Mouse (Mus musculus): ENCODE measurements around the gene Cdhr1.

DNA sequence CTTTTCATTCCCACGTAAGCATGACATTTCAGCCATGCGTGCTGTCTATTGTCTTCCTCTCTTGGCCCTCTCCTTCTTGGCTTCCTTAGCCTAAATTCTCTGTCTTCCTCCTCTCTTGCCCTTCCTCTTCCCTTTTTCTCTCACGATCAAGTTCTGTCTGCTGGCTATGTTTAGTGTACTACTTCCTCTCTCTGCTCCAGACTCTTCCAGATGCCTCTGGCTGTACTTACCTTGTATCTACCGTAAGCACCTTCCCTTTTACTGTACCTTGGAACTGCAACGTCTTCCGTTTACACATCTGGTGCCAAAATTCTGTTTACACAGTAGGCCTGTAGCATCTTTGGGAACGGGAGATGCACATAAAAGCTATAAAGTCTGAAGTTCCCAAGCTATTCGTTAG lies 11.3 kb upstream of the Cdhr1 start:
- no peak for TF ChIP-seq CTCF (IDR thresholded peaks at IDR 0.05; ENCODE audit: borderline replicate concordance, control insufficient read depth, extremely low read depth, insufficient read depth, low read length, poor library complexity)
- TF ChIP-seq POLR2A (IDR thresholded peaks at IDR 0.05; ENCODE audit: control insufficient read depth, extremely low read depth, insufficient read depth, low read length, poor library complexity), result no peak

Measured in thymus, adult 2 months (tissue).